Mouse (Mus musculus): Measurements from ENCODE around the gene Acoxl.

DNA sequence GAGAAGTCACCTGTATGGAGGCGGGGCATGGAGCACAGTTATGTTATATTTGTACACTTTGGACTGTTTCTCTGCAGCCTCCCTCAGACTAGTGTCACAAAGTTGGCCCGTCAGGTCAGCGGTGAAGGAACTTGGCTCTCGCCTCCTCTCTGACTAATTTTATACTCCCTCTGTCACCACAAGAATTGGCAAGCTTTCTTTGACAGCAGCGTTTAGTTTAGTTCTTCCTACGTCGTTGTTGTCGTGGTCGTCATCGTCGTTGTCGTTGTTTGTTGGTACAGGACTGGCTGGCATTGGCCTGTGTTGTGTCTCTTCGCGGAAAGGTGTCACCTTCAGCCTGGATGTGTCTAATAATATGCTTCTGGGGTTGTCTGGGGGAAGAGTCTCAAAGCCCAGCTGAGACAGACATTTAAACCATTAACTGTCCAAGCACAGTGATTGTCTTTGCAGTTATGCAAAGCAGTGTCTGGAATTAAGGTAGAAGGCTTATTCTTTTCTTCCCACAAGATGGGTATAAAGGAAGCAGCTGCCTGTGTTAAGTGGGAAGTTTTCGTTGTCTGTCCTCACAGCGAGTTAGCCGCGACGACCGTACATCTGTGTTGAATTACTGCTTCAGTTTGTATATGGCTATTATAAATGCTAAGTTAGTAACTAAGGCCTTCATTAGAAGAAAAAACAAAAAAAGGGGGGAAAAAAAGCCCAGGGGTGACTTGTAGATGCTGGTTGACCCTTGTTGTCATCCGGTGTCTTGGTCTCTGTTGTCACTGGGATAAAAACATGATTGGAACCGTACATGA is 299.0 kb downstream of the Acoxl start:
- TF ChIP-seq CTCF (IDR thresholded peaks at IDR 0.05; ENCODE audit: extremely low read depth, insufficient read depth, insufficient read length, insufficient replicate concordance) (no peak), POLR2A (IDR thresholded peaks at IDR 0.05; ENCODE audit: low read depth, low read length) (no peak)
